Comparison of ENCODE assay signal across 8 mouse cellular contexts in the genomic region with DNA sequence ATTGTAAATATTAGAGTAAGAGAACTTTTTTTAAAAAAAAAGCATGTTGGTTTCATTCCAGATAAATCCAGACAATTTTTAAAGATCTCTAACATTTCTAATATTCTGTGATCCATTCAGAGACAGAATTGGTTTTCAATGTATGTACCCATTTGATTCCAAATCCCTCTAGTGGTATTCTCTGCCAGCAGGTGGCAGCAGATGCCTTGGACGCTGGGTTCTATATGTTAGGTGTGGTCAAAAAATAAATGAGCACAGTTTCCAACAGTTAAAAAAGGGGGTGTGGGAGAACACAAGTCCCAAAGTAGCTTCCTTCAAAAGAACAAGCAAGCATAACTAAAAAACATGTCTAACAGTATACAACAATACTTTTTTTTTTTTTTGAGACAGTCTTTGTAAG. TPM values are rescaled to one million over a fixed set of nuclear protein-coding genes. Genes with fewer than 3 reads are reported as not detected.
DNase-seq lines count a peak whose midpoint lies in the region; ATAC-seq and TF ChIP-seq lines count a peak whose summit lies in the region.

No protein-coding gene starts in this region.

- H3K27ac ChIP-seq in ES-E14 (ENCODE audit: insufficient read depth, low read depth, low read length, poor library complexity, severe bottlenecking), result no peak overlapping the region
- H3K27ac ChIP-seq in cortical plate, adult 2 months (ENCODE audit: insufficient read depth, low read length), result no peak overlapping the region
- no peak overlapping the region for H3K27ac ChIP-seq in limb, embryonic 14.5 days (replicated peaks; ENCODE audit: low read depth, low read length)

- no peaks in the 10 kb centered on the region for H3K36me3 ChIP-seq in ES-E14 (ENCODE audit: control insufficient read depth, insufficient read depth, low read length, poor library complexity, severe bottlenecking)
- H3K36me3 ChIP-seq in limb, embryonic 14.5 days (ENCODE audit: control insufficient read depth, insufficient read depth, low read length), result no peaks in the 10 kb centered on the region

- no peak overlapping the region for H3K9ac ChIP-seq in ES-E14 (ENCODE audit: insufficient read depth, low read depth, low read length, poor library complexity, severe bottlenecking)
- H3K9ac ChIP-seq in limb, embryonic 14.5 days (ENCODE audit: low read depth, low read length, severe bottlenecking), result no peak overlapping the region

- in situ Hi-C loops in ES-E14 (cut with MboI; ENCODE audit: low sequenced_read_pairs in 2 of 2, unreplicated experiment in 2 of 2), result no loop called here

- H3K4me2 ChIP-seq in limb, embryonic 14.5 days (replicated peaks; ENCODE audit: low read depth, low read length, severe bottlenecking), result no peak overlapping the region

- no peaks in the 10 kb centered on the region for H3K27me3 ChIP-seq in limb, embryonic 14.5 days (ENCODE audit: control insufficient read depth, insufficient read depth, low read length)

- H3K9me3 ChIP-seq in ES-E14 (ENCODE audit: control insufficient read depth, insufficient read depth, low read depth, low read length), result no peaks in the 10 kb centered on the region
- H3K9me3 ChIP-seq in limb, embryonic 14.5 days (ENCODE audit: control insufficient read depth, low read length), result no peaks in the 10 kb centered on the region

- no peak for ATAC-seq in limb, embryonic 14.5 days (ENCODE audit: low FRiP score, low read depth)

- peak; percentile 72 for TF ChIP-seq CTCF in cortical plate, adult 2 months (IDR thresholded peaks at IDR 0.05; ENCODE audit: extremely low read depth, insufficient read depth, low read length)

- H3K4me1 ChIP-seq in ES-E14 (ENCODE audit: control insufficient read depth in 2 of 2, insufficient read depth in 2 of 2, low read length in 2 of 2, poor library complexity in 1 of 2), result no peaks in the 10 kb centered on the region
- peaks cover 9% of the 10 kb centered on the region for H3K4me1 ChIP-seq in cortical plate, adult 2 months (ENCODE audit: control insufficient read depth, insufficient read depth, low read length)
- H3K4me1 ChIP-seq in limb, embryonic 14.5 days (ENCODE audit: control insufficient read depth, insufficient read depth, low read length), result peaks cover 10% of the 10 kb centered on the region; the same call in 1 of the 2 replicates

- 3% methylated on average over 1 of the region's 1 CpGs for WGBS in limb, embryonic 14.5 days

- DNase-seq in kidney, adult 8-10 months, result peak; percentile 23 to 63
- DNase-seq in kidney, adult 11 months, result no peak
- DNase-seq in A20 (ENCODE audit: low read depth, low spot score), result peak; percentile 48
- peak; percentile 33 for DNase-seq in ES-E14 (ENCODE audit: low read depth, low spot score)
- peak; percentile 32 for DNase-seq in limb, embryonic 14.5 days (ENCODE audit: low spot score)
- DNase-seq in thymus, postnatal 4 days, result peak; percentile 65
- DNase-seq in frontal cortex, postnatal 25 days (ENCODE audit: low spot score in 2 of 2), result no peak

- TF ChIP-seq POLR2A in cortical plate, adult 2 months (IDR thresholded peaks at IDR 0.05; ENCODE audit: extremely low read depth, insufficient read depth, low read length), result no peak
- TF ChIP-seq POLR2A in limb, embryonic 14.5 days (IDR thresholded peaks at IDR 0.05; ENCODE audit: borderline replicate concordance, extremely low read depth, insufficient read depth, insufficient read length), result no peak

- no peak overlapping the region for H3K4me3 ChIP-seq in ES-E14 (ENCODE audit: insufficient read depth in 1 of 2, low read depth in 1 of 2, low read length in 2 of 2, poor library complexity in 1 of 2, severe bottlenecking in 1 of 2)
- no peak overlapping the region for H3K4me3 ChIP-seq in cortical plate, adult 2 months (ENCODE audit: insufficient read depth, low read length)
- no peak overlapping the region for H3K4me3 ChIP-seq in limb, embryonic 14.5 days (replicated peaks; ENCODE audit: low read length)

TF ChIP-seq in ES-E14, 5 proteins besides CTCF, POLR2A, EP300 and RAD21:
- peak; percentile 40; the same call in 1 of the 2 replicates for TF ChIP-seq ZC3H11A (IDR thresholded peaks at IDR 0.05; ENCODE audit: borderline replicate concordance, low read depth, low read length)
- TF ChIP-seq ZNF384 (IDR thresholded peaks at IDR 0.05; ENCODE audit: low read depth, low read length), result no peak
TF ChIP-seq in ES-E14: peak in this region for 1.

RNA-seq across cellular contexts. Expression of gene Kalrn, which starts 41.8 kb away (rescaled TPM):
- total RNA-seq in ES-E14 (2012; rRNA removed), result 9.9 and 15.7 TPM in 2 replicates
- polyA plus RNA-seq in cortical plate, adult 2 months (2012; rRNA removed), result 278 and 304 TPM in 2 replicates
- 11.7 and 12.2 TPM in 2 replicates for polyA plus RNA-seq in limb, embryonic 14.5 days (2012; rRNA removed)
- polyA plus RNA-seq in limb, embryonic 14.5 days (2014; fragmentation: Nextera tagmentation; extraction: Ambion mirVana), result 8.8 and 10.9 TPM in 2 replicates

Comparison
In these comparisons a context has a peak if more than half of its experiments do, and no peak if none do; other contexts are left out.
1. DNase-seq: peak in kidney, adult 8-10 months (2 of 2), A20 (single experiment), ES-E14 (single experiment), limb, embryonic 14.5 days (single experiment) and thymus, postnatal 4 days (single experiment); none in kidney, adult 11 months (single experiment) and frontal cortex, postnatal 25 days (0 of 2).
2. RNA of gene Kalrn, which starts 41.8 kb away (polyA plus RNA-seq): 278 to 304 TPM in cortical plate, adult 2 months; 8.8 to 12.2 TPM in limb, embryonic 14.5 days; every median in the first group is over 10 times any median in the second.